Mouse (Mus musculus) C2C12 (cell line): Measurements from ENCODE around the gene Fam114a1.

Experiments used
- CEBPB ChIP-seq: IDR thresholded peaks from one replicate; pipeline ENCODE4 v1.6.1; 2011; ENCODE audit warnings: low read depth, mild to moderate bottlenecking, control low read depth, moderate library complexity
- CTCF ChIP-seq: IDR thresholded peaks from one replicate; pipeline ENCODE4 v1.5.1; 2011; ENCODE audit not compliant: control insufficient read depth, insufficient read depth, insufficient read length
- FOSL1 ChIP-seq: IDR thresholded peaks from one replicate; pipeline ENCODE4 v1.8.0; 2011; ENCODE audit warnings: mild to moderate bottlenecking, low read length; ENCODE audit not compliant: poor library complexity, insufficient read depth, severe bottlenecking
- MAX ChIP-seq: IDR thresholded peaks from one replicate; pipeline ENCODE4 v1.6.1; 2011; ENCODE audit warnings: mild to moderate bottlenecking, control low read depth
- MYOD1 ChIP-seq: IDR thresholded peaks from one replicate; pipeline ENCODE4 v1.6.1; 2011; ENCODE audit warnings: low read depth; ENCODE audit not compliant: control insufficient read depth, insufficient read length
- MYOG ChIP-seq: IDR thresholded peaks from one replicate; pipeline ENCODE4 v1.6.1; 2011; ENCODE audit not compliant: control insufficient read depth, insufficient read length; ENCODE audit errors: extremely low read depth
- USF1 ChIP-seq: IDR thresholded peaks from one replicate; pipeline ENCODE4 v1.6.1; 2011; ENCODE audit warnings: low read depth, mild to moderate bottlenecking, control low read depth, moderate library complexity

- TF ChIP-seq CTCF (no peak), MAX (no peak), MYOD1 (no peak), FOSL1 (no peak), USF1 (no peak), MYOG (no peak), CEBPB (no peak)
Observed at GRCm38 (mm10) chr5:64968961-64969860, 660 bp upstream of the Fam114a1 start.
